Mouse (Mus musculus): ENCODE results near the gene Cwc25. TPM values are rescaled to one million over a fixed set of nuclear protein-coding genes. Genes with fewer than 3 reads are reported as not detected.
A peak's percentile ranks its signal among the peaks of the same experiment; 100 is the strongest.

Gene Cwc25
- polyA plus RNA-seq (2012; rRNA removed): 6.7 TPM in 2 replicates

DNA sequence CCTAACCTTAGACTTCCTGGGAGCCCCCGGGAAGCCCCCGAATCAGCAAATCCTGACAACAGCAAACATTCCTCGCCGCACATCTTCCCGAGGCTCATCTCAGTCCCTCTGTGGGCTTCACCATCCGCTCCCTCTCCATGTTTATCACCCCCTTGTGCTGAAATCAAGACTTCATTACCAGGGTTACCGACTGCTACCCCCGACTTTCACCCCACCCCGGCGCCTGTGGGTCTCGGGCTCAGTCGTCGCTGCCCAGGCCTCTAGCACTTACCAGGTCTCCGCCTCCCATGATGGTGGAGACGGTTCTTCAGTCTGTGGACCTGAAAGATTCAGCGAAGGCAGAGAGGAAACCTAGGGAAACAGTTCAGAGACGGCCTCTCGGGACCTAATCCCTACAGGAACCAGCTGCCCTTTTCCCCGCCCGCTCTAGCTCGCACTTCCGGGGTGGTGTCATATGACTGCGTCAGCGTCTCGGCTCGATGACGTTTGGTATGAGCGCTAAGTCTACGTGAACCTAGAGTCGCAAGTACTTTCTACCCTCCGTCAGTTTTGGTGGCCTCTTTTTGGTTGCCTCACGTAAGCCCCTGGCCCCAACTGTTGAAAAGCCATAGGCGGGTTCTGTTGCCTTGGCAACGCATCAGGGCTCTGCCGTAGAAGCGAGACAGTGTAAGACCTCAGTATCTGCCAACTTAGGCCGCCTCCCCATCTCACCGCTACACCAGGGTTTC is at the start of gene Cwc25:
TSS of gene Cwc25 (minus strand) at position 403 of the 728 bp plus-strand sequence.
- peak; percentile 88 to 94 for DNase-seq (ENCODE audit: low read depth in 1 of 2, low spot score in 2 of 2)
- H3K27ac ChIP-seq (ENCODE audit: insufficient read depth, low read length): peak within 1 kb of the TSS; percentile 87
- peaks cover 16% of the 10 kb centered on the region for H3K36me3 ChIP-seq (ENCODE audit: control insufficient read depth, insufficient read depth, low read length)
- no peak for TF ChIP-seq CTCF (IDR thresholded peaks at IDR 0.05; ENCODE audit: extremely low read depth, insufficient read depth, insufficient read length, insufficient replicate concordance)
- peak; percentile 50 for TF ChIP-seq POLR2A (IDR thresholded peaks at IDR 0.05; ENCODE audit: low read depth, low read length)
- under 1% methylated on average over 38 of the region's 38 CpGs for WGBS
- H3K4me3 ChIP-seq (ENCODE audit: extremely low read depth, insufficient read depth, insufficient read length): peak within 1 kb of the TSS; percentile 63
- no peaks in the 10 kb centered on the region for H3K27me3 ChIP-seq (ENCODE audit: control insufficient read depth, insufficient read depth, low read length)
- H3K4me1 ChIP-seq (ENCODE audit: control insufficient read depth, insufficient read depth, insufficient read length): peaks cover 4% of the 10 kb centered on the region; the same call in 1 of the 2 replicates

- Histone ChIP-seq H3K36me3 (ENCODE audit: control insufficient read depth, insufficient read depth, low read length) (peaks cover 31% of the 10 kb centered on the region), H3K27ac (ENCODE audit: insufficient read depth, low read length) (no peak overlapping the region)
These were observed 49.4 kb upstream of the Cwc25 start for GRCm38 (mm10) chr11:97815736-97816135.

DNA sequence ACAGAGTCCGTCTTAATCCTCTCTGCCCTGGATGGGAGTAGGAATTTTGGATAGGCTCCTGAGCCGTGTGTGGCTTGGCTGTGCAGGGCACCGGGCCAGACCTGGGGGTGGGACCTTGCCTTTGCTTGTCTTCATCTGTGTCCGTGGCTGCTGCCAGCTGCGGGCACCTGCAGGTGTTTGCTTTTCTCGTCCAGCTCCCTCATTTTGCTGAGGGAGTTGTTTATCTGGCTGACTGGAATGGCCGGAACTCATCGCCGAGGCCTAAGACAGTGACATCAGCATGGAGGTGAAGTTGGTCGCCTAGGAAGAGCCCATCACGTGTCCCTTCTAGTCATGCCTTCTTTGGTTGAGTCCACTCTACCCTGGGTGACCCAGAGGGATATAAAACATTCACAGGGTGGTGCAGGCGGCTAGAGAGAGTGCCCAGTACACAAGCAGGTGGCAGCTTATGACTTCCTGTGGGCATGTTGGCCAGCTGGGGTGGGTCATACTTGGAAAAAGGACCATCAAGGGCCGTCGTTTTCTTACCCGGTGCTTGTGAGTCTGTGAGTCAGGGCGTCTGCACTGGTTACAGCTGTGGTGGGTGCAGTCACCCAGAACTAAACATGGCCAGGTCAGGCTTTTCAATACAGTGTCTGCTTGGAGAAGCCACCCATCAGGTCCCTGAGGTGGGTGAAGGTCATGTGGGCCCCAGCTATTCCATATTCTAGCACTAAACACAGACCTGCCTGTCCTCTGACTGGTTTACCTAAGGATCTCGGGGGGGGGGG is 47.6 kb upstream of the Cwc25 start:
- DNase-seq (ENCODE audit: low read depth in 1 of 2, low spot score in 2 of 2): no peak
- peaks cover 29% of the 10 kb centered on the region for H3K36me3 ChIP-seq (ENCODE audit: control insufficient read depth, insufficient read depth, low read length)
- no peak for TF ChIP-seq CTCF (IDR thresholded peaks at IDR 0.05; ENCODE audit: extremely low read depth, insufficient read depth, insufficient read length, insufficient replicate concordance)
- TF ChIP-seq POLR2A (IDR thresholded peaks at IDR 0.05; ENCODE audit: low read depth, low read length): no peak
- H3K27me3 ChIP-seq (ENCODE audit: control insufficient read depth, insufficient read depth, low read length): no peaks in the 10 kb centered on the region
- H3K27ac ChIP-seq (ENCODE audit: insufficient read depth, low read length): no peak overlapping the region
- H3K4me1 ChIP-seq (ENCODE audit: control insufficient read depth, insufficient read depth, insufficient read length): peaks cover 19% of the 10 kb centered on the region; the same call in 1 of the 2 replicates
- no peak overlapping the region for H3K4me3 ChIP-seq (ENCODE audit: extremely low read depth, insufficient read depth, insufficient read length)
- 86% methylated on average over 17 of the region's 17 CpGs for WGBS

More at GRCm38 (mm10) chr11:97815736-97816135, 49.4 kb upstream of the Cwc25 start:
- Histone ChIP-seq H3K4me1 (ENCODE audit: control insufficient read depth, insufficient read depth, insufficient read length) (peaks cover 15% of the 10 kb centered on the region; the same call in 1 of the 2 replicates), H3K4me3 (ENCODE audit: extremely low read depth, insufficient read depth, insufficient read length) (no peak overlapping the region), H3K27me3 (ENCODE audit: control insufficient read depth, insufficient read depth, low read length) (no peaks in the 10 kb centered on the region)
- no peak for DNase-seq (ENCODE audit: low read depth in 1 of 2, low spot score in 2 of 2)
- WGBS: 90% methylated on average over 11 of the region's 11 CpGs
- TF ChIP-seq POLR2A (IDR thresholded peaks at IDR 0.05; ENCODE audit: low read depth, low read length) (no peak), CTCF (IDR thresholded peaks at IDR 0.05; ENCODE audit: extremely low read depth, insufficient read depth, insufficient read length, insufficient replicate concordance) (no peak)

GRCm38 (mm10) chr11:97813085-97813484 is 46.7 kb upstream of the Cwc25 start:
- no peaks in the 10 kb centered on the region for H3K27me3 ChIP-seq (ENCODE audit: control insufficient read depth, insufficient read depth, low read length)
- no peak overlapping the region for H3K4me3 ChIP-seq (ENCODE audit: extremely low read depth, insufficient read depth, insufficient read length)
- 72% methylated on average over 7 of the region's 7 CpGs for WGBS
- TF ChIP-seq POLR2A (IDR thresholded peaks at IDR 0.05; ENCODE audit: low read depth, low read length) (no peak), CTCF (IDR thresholded peaks at IDR 0.05; ENCODE audit: extremely low read depth, insufficient read depth, insufficient read length, insufficient replicate concordance) (no peak)
- peaks cover 17% of the 10 kb centered on the region; the same call in 1 of the 2 replicates for H3K4me1 ChIP-seq (ENCODE audit: control insufficient read depth, insufficient read depth, insufficient read length)
- peaks cover 32% of the 10 kb centered on the region for H3K36me3 ChIP-seq (ENCODE audit: control insufficient read depth, insufficient read depth, low read length)
- DNase-seq (ENCODE audit: low read depth in 1 of 2, low spot score in 2 of 2): no peak
- H3K27ac ChIP-seq (ENCODE audit: insufficient read depth, low read length): no peak overlapping the region

GRCm38 (mm10) chr11:97812491-97812921 is 46.1 kb upstream of the Cwc25 start:
- WGBS: 85% methylated on average over 3 of the region's 3 CpGs
- H3K4me1 ChIP-seq (ENCODE audit: control insufficient read depth, insufficient read depth, insufficient read length): peaks cover 19% of the 10 kb centered on the region; the same call in 1 of the 2 replicates
- no peak overlapping the region for H3K27ac ChIP-seq (ENCODE audit: insufficient read depth, low read length)
- no peaks in the 10 kb centered on the region for H3K27me3 ChIP-seq (ENCODE audit: control insufficient read depth, insufficient read depth, low read length)
- DNase-seq (ENCODE audit: low read depth in 1 of 2, low spot score in 2 of 2): no peak
- TF ChIP-seq POLR2A (IDR thresholded peaks at IDR 0.05; ENCODE audit: low read depth, low read length): no peak
- TF ChIP-seq CTCF (IDR thresholded peaks at IDR 0.05; ENCODE audit: extremely low read depth, insufficient read depth, insufficient read length, insufficient replicate concordance): no peak
- no peak overlapping the region for H3K4me3 ChIP-seq (ENCODE audit: extremely low read depth, insufficient read depth, insufficient read length)
- peaks cover 30% of the 10 kb centered on the region for H3K36me3 ChIP-seq (ENCODE audit: control insufficient read depth, insufficient read depth, low read length)

DNA sequence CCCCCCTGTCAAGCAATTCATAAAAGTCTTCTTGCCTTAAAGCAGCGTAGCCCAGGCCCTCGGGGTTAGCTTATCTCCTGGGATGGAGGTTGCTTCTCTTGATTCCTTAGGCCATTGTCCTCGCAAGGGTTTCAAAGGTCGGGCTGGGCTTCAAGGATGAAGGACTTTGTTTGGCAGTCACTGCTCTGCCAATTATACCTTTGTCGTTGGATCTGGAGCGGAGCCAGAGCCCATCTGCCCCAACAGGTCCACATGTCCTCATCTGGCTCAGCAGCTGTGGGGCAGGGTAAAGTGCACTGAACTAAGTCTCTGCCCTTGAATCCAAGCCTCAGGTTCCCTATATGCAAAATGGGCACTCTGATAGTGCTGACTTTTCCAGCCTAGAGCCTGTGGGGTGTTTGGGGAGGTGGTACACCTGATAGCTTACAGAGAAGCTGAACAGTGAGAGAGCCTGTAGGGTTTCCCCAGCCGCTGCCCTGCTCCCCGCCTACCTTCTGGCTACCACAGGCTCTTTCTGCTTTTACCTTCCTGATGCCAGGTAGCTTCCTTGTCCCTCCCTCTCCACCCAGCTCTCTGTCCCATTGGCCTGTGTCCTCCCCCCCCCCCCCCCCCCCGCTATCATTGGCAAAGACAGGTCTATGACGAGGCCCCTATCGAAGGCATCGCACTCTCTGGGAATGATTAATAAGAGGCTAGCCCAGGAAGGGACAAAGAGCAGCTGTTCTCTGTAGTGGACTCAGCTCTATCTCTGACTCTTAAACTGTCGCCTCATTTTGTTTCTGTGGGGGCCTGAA is 45.4 kb upstream of the Cwc25 start:
- WGBS: 79% methylated on average over 13 of the region's 13 CpGs
- Histone ChIP-seq H3K27me3 (ENCODE audit: control insufficient read depth, insufficient read depth, low read length) (no peaks in the 10 kb centered on the region), H3K36me3 (ENCODE audit: control insufficient read depth, insufficient read depth, low read length) (peaks cover 28% of the 10 kb centered on the region), H3K27ac (ENCODE audit: insufficient read depth, low read length) (no peak overlapping the region), H3K4me1 (ENCODE audit: control insufficient read depth, insufficient read depth, insufficient read length) (peaks cover 21% of the 10 kb centered on the region; the same call in 1 of the 2 replicates), H3K4me3 (ENCODE audit: extremely low read depth, insufficient read depth, insufficient read length) (no peak overlapping the region)
- TF ChIP-seq POLR2A (IDR thresholded peaks at IDR 0.05; ENCODE audit: low read depth, low read length): no peak
- no peak for TF ChIP-seq CTCF (IDR thresholded peaks at IDR 0.05; ENCODE audit: extremely low read depth, insufficient read depth, insufficient read length, insufficient replicate concordance)
- no peak for DNase-seq (ENCODE audit: low read depth in 1 of 2, low spot score in 2 of 2)
